Mouse (Mus musculus) heart, embryonic 15.5 days (tissue): ENCODE measurements around the gene Grm8. TPM values are rescaled to one million over a fixed set of nuclear protein-coding genes. Genes with fewer than 3 reads are reported as not detected.

Source experiments
- ATAC-seq: fragments of 200-750 bp; cut with Nextera tagmentation; replicated peaks from 2 replicates; pipeline ENCODE4 v1.8.0; 2017; ENCODE audit warnings: low read depth, moderate TSS enrichment; ENCODE audit not compliant: insufficient number of reproducible peaks, insufficient read depth, low FRiP score
- H3K27ac ChIP-seq: fragments of 300-500 bp; sonication (generic); 2 replicates; pipeline ENCODE4 v1.5.1; 2015; ENCODE audit warnings: mild to moderate bottlenecking, inconsistent platforms
- H3K27me3 ChIP-seq: fragments of 300-500 bp; sonication (generic); 2 replicates; pipeline ENCODE4 v1.6.1; 2015; ENCODE audit warnings: inconsistent platforms
- H3K36me3 ChIP-seq: fragments of 300-500 bp; sonication (generic); 2 replicates; pipeline ENCODE4 v1.6.1; 2015; ENCODE audit warnings: mild to moderate bottlenecking, inconsistent platforms
- H3K4me1 ChIP-seq: fragments of 300-500 bp; sonication (generic); replicated peaks from 2 replicates; pipeline ENCODE4 v1.6.1; 2015; ENCODE audit warnings: inconsistent platforms
- H3K4me2 ChIP-seq: fragments of 300-500 bp; sonication (generic); 2 replicates; pipeline ENCODE4 v1.6.1; 2015; ENCODE audit warnings: inconsistent platforms, mild to moderate bottlenecking, moderate library complexity
- H3K4me3 ChIP-seq: fragments of 300-500 bp; sonication (generic); 2 replicates; pipeline ENCODE4 v1.5.1; 2015; ENCODE audit warnings: mild to moderate bottlenecking, inconsistent platforms
- H3K9ac ChIP-seq: fragments of 300-500 bp; sonication (generic); 2 replicates; pipeline ENCODE4 v1.6.1; 2015; ENCODE audit warnings: mild to moderate bottlenecking, inconsistent platforms
- H3K9me3 ChIP-seq: fragments of 300-500 bp; sonication (generic); replicated peaks from 2 replicates; pipeline ENCODE4 v1.6.1; 2016; ENCODE audit warnings: inconsistent platforms
- WGBS: fragments of 180-500 bp; shearing (Covaris S2); methylation state at CpG from one replicate; pipeline ENCODE4 v1.1.7; 2015; ENCODE audit warnings: mixed read lengths; 5-methylcytosine and 5-hydroxymethylcytosine counted together
- polyA plus RNA-seq: library from polyadenylated mRNA; unstranded; fragments of >200 nt; fragmentation: Nextera tagmentation; extraction: Ambion mirVana; gene quantifications from 2 replicates; pipeline ENCODE4 v1.2.1, GENCODE M21; 2015

The Grm8 gene
- polyA plus RNA-seq, 1 experiment from 2014 or later = 0.08 TPM

DNA sequence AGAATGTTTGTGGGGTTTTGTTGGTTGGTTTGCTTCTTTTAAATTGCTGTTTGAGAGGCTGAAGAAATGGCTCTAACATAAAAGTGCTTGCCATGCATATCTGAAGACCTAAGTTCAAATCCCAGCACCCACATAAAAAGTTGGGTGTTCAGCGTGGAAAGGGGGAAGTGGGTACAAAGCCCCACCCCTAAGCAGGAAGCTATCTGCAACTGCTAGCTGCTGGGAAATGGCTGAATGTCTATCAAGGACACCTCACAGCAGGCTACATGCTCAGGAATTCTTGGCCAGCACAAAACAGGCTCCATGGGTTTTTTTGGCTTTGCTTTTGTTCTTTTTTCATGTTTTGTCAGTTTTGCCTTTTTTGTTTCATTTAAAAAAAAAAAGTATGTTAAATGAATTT is 20.1 kb downstream of the Grm8 start:
- H3K9me3 ChIP-seq = no peaks in the 10 kb centered on the region
- H3K27me3 ChIP-seq = no peaks in the 10 kb centered on the region
- no peak overlapping the region for H3K4me3 ChIP-seq
- ATAC-seq = no peak
- no peaks in the 10 kb centered on the region for H3K36me3 ChIP-seq
- H3K4me1 ChIP-seq = no peaks in the 10 kb centered on the region
- H3K27ac ChIP-seq = no peak overlapping the region
- 67% methylated on average over 1 of the region's 1 CpGs for WGBS
- no peak overlapping the region for H3K4me2 ChIP-seq
- H3K9ac ChIP-seq = no peak overlapping the region

DNA sequence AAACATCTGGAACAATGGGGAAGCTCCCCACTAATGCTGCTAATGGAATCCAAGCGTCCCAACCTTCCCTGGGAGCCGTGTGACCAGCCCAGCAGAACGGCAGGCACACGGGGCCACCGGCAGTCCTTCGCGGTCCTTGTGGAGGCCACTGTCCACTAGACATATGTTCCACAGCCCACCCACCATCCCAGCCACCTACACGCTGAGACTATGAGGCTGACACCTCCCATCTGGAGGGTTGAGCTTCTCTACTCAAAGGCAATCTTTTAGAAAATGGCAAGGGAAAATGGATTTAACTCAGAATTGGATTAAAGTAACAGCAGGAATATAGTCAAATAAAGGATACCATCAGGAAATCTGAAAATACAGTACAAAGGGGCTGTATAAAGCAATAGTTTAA is 23.4 kb downstream of the Grm8 start:
- 79% methylated on average over 8 of the region's 8 CpGs for WGBS
- no peak overlapping the region for H3K27ac ChIP-seq
- no peak overlapping the region for H3K4me3 ChIP-seq
- no peaks in the 10 kb centered on the region for H3K36me3 ChIP-seq
- H3K4me1 ChIP-seq = no peaks in the 10 kb centered on the region
- no peaks in the 10 kb centered on the region for H3K9me3 ChIP-seq
- H3K4me2 ChIP-seq = no peak overlapping the region
- H3K27me3 ChIP-seq = no peaks in the 10 kb centered on the region
- H3K9ac ChIP-seq = no peak overlapping the region
- ATAC-seq = no peak

DNA sequence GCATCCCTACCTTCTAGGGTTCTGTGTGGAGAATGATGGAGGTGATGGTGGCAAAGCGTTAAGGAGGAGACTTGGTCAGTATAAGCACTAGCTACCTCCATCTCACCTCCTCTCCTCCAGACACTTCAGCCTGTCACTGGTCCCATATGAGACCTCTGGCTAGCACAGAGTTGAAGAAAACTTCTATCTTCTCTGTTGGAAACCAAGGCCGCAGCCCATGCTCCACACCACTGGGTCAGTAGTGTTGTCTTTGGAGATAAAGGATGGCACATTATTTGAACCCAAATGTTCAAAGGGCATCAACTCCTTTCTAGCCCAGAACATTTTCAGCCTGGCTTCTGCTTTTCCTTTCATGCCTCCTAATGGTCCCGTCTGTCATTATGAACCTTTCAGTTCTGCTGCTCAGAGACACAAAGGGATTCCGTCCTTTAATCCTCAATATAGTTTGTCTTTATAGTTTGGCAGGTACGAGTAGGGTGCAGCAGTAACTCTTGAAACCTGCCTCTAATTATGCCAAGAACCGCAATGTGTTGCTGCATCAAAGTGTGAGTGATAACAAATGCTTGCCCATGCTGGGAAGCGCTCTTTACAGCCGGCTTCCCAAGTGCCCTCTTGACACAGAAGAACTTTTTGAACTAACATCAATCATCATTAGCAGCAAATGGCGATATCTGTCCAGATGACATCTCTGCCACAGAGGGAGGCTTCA is 32.2 kb downstream of the Grm8 start:
- no peak overlapping the region for H3K9ac ChIP-seq
- no peaks in the 10 kb centered on the region for H3K4me1 ChIP-seq
- no peaks in the 10 kb centered on the region for H3K9me3 ChIP-seq
- WGBS = 30% methylated on average over 9 of the region's 9 CpGs
- H3K4me2 ChIP-seq = no peak overlapping the region
- H3K36me3 ChIP-seq = no peaks in the 10 kb centered on the region
- H3K4me3 ChIP-seq = no peak overlapping the region
- H3K27me3 ChIP-seq = no peaks in the 10 kb centered on the region
- H3K27ac ChIP-seq = no peak overlapping the region
- no peak for ATAC-seq

DNA sequence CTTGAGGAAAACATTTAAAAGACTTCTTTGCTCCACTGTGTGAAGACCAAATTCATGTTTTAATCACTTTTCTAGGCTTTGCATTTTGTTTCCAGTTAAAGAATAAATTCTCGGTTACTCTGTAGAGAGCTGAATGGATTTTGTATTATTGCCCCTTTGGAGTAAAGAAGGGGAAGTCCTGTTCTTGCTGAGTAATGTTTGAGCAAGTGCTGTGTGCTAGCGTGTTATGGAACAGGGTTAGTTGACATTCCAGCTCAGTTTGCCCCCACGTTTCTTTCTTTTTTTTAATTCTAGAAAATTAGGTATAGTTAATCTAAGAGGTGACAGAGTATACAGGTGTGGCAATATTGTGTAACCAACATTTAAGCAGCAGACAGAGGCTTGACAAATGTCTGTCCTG is 35.0 kb downstream of the Grm8 start:
- Histone ChIP-seq H3K4me2 (no peak overlapping the region), H3K4me1 (no peaks in the 10 kb centered on the region), H3K9me3 (no peaks in the 10 kb centered on the region), H3K9ac (no peak overlapping the region), H3K36me3 (no peaks in the 10 kb centered on the region), H3K4me3 (no peak overlapping the region), H3K27me3 (no peaks in the 10 kb centered on the region), H3K27ac (no peak overlapping the region)
- WGBS = 76% methylated on average over 3 of the region's 3 CpGs
- no peak for ATAC-seq

DNA sequence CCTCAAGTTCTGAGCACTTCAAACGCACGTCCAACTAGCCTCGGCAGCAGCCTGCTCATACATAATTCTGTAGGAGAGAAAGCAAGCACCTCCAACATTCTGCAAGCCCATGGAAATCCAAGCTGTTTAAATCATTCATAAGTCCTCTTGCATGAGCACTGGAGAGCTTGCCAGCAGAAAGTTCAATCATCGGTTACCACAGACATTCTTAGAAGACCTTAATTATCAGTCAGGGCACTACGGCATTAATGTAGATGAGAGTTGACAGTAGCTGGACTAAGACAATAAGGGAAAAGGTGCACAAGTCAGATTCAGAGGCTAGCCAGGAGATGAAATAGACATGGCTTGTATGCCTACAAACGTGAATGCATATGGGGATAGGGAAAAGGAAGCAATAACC is 42.5 kb downstream of the Grm8 start:
- Histone ChIP-seq H3K4me2 (no peak overlapping the region), H3K27ac (no peak overlapping the region), H3K36me3 (no peaks in the 10 kb centered on the region), H3K4me3 (no peak overlapping the region), H3K9ac (no peak overlapping the region), H3K4me1 (no peaks in the 10 kb centered on the region), H3K27me3 (no peaks in the 10 kb centered on the region), H3K9me3 (no peaks in the 10 kb centered on the region)
- ATAC-seq = no peak
- 76% methylated on average over 6 of the region's 6 CpGs for WGBS

DNA sequence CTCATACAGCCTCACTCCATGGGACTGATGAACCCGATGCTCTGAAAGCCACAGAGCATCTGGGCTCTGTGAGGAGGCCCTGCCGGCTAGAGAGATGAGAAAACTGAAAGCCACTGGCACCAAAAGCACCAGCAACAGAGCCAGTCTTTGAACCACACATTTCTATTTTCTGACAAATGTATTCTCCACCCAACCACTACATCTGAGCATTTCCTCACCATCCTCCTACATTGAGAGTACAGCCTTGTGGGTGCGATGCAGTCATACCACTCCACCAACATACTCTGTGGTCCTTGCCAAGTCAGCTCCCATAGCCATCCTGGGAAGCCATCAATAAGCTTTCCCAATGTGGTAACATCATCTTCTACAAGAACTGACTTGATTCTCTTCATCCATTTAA is 43.1 kb downstream of the Grm8 start:
- H3K9ac ChIP-seq = no peak overlapping the region
- ATAC-seq = no peak
- H3K27me3 ChIP-seq = no peaks in the 10 kb centered on the region
- no peaks in the 10 kb centered on the region for H3K36me3 ChIP-seq
- H3K4me1 ChIP-seq = no peaks in the 10 kb centered on the region
- no peak overlapping the region for H3K4me2 ChIP-seq
- H3K4me3 ChIP-seq = no peak overlapping the region
- no peak overlapping the region for H3K27ac ChIP-seq
- WGBS = 79% methylated on average over 3 of the region's 3 CpGs
- H3K9me3 ChIP-seq = no peaks in the 10 kb centered on the region

DNA sequence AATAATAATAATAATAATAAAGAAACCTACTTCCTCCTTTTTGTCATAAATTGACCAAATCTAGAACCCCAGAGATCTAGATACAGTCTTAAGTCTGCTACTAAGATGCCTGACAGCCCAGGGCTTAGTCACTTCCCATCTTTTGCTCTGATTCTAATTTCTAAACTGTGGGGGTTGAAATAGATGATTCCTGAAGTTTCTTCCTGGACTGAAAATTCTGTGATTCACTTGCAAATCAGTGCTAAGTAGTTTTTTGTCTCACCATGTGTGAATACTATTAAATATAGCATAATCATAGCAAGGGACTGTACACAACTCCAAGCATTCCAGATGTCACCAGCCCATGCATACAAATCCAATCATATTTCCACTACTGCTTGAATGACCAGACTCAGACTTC is 44.0 kb downstream of the Grm8 start:
- Histone ChIP-seq H3K9ac (no peak overlapping the region), H3K27ac (no peak overlapping the region), H3K9me3 (no peaks in the 10 kb centered on the region), H3K4me3 (no peak overlapping the region), H3K4me1 (no peaks in the 10 kb centered on the region), H3K27me3 (no peaks in the 10 kb centered on the region), H3K4me2 (no peak overlapping the region), H3K36me3 (no peaks in the 10 kb centered on the region)
- ATAC-seq = no peak

DNA sequence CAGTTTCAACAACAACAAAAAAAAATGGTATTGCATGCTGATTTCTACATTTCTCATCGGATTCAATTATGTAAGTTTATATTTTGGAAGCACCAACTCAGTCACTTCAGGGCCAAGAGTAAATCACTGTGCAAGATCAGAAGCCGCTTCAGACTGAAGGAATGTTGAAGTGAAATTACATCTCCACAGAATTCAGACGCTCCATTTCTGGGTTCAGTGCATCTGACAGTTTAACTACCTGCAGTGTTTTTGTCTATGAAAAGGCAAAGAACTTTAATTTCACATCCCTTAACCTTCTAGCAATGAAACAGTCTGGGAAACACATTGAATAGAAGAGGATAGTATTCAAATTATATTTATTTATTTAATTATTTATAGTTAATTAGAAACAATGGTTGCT is 59.4 kb downstream of the Grm8 start:
- no peaks in the 10 kb centered on the region for H3K4me1 ChIP-seq
- no peak overlapping the region for H3K27ac ChIP-seq
- no peaks in the 10 kb centered on the region for H3K9me3 ChIP-seq
- no peak overlapping the region for H3K4me2 ChIP-seq
- no peaks in the 10 kb centered on the region for H3K36me3 ChIP-seq
- no peaks in the 10 kb centered on the region for H3K27me3 ChIP-seq
- H3K9ac ChIP-seq = no peak overlapping the region
- H3K4me3 ChIP-seq = no peak overlapping the region
- no peak for ATAC-seq
- 69% methylated on average over 3 of the region's 3 CpGs for WGBS

DNA sequence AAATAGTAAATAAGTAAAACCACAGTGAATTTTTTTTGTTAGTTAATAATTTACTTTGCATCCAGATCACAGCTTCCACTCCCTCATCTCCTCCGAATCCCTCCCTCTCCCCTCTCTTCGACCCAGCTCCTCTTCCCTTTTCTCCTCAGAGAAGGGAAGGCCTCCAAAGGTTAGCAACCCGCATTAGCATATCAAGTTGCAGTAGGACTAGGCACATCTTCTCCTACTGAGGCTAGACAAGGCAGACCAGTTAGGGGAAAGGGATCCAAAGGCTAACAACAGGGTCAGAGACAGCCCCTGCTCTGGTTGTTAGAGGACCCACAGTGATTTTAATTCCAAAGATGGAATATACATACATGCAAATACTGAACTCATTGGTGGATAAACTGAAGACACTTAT is 60.5 kb downstream of the Grm8 start:
- no peak for ATAC-seq
- no peaks in the 10 kb centered on the region for H3K4me1 ChIP-seq
- no peaks in the 10 kb centered on the region for H3K36me3 ChIP-seq
- WGBS = 54% methylated on average over 3 of the region's 3 CpGs
- H3K27me3 ChIP-seq = no peaks in the 10 kb centered on the region
- no peak overlapping the region for H3K4me3 ChIP-seq
- H3K9me3 ChIP-seq = no peaks in the 10 kb centered on the region
- H3K9ac ChIP-seq = no peak overlapping the region
- H3K4me2 ChIP-seq = no peak overlapping the region
- H3K27ac ChIP-seq = no peak overlapping the region

DNA sequence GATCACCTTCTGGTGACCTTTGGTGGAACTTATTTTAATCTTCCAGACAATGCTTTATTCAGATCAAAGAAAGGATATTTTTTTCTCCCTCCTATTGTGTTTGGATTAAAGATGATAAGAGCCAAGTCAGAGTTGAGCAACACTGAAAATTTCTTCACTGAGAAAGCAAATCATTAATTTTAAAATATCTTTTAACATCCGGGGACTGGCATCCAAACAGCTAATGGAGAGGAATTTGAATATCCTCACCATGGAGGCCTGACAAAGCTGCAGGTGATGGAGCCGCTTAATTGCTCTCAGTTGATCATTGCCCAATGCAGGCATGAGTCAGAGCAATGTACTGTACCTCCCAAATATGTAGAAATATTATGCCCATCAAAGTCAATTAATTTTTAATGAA is 83.0 kb downstream of the Grm8 start:
- Histone ChIP-seq H3K27me3 (no peaks in the 10 kb centered on the region), H3K36me3 (no peaks in the 10 kb centered on the region), H3K4me2 (no peak overlapping the region), H3K4me3 (no peak overlapping the region), H3K27ac (no peak overlapping the region), H3K4me1 (no peaks in the 10 kb centered on the region), H3K9me3 (no peaks in the 10 kb centered on the region), H3K9ac (no peak overlapping the region)
- 81% methylated on average over 2 of the region's 2 CpGs for WGBS
- ATAC-seq = no peak

DNA sequence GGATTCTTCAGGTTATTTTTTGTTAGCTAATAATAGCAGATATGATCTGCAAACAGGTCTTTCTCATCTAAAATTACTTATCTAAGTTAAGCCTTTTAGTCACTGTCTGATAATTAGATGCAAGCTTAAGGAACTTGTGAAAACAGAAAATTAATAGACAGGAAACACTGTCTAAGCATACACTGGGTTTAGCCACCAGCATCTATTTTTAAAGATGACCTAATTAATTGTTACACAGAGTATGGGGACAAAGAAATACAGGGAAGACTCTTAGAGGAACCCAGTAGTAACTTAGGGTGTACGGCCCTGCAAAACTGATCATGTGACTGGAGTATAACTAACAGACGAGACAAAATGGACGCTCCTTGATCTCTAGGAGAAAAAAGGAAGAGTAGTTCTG is 92.6 kb downstream of the Grm8 start:
- H3K27me3 ChIP-seq = no peaks in the 10 kb centered on the region
- no peak overlapping the region for H3K9ac ChIP-seq
- H3K4me3 ChIP-seq = no peak overlapping the region
- no peak for ATAC-seq
- no peaks in the 10 kb centered on the region for H3K4me1 ChIP-seq
- no peaks in the 10 kb centered on the region for H3K36me3 ChIP-seq
- H3K27ac ChIP-seq = no peak overlapping the region
- no peaks in the 10 kb centered on the region for H3K9me3 ChIP-seq
- 74% methylated on average over 3 of the region's 3 CpGs for WGBS
- no peak overlapping the region for H3K4me2 ChIP-seq

DNA sequence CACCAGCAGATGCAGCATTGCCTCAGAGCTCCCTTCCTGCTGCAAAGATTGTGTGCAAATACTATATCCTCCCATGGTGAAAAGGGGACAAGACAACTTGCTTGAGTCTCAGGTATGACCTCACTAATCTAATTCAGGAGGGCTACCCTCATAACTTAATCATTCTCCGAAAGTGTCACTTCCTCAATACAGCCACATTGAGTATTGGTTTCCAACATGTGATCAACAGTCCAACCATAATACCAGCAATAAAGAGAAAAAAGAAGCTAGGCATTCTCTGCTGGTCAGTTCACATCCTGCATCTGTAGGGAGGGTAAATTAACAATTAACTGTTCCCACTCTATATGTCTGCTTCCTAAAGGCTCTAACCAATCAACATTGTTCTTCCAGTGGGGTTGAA is 94.2 kb downstream of the Grm8 start:
- 81% methylated on average over 1 of the region's 1 CpGs for WGBS
- Histone ChIP-seq H3K4me2 (no peak overlapping the region), H3K9ac (no peak overlapping the region), H3K27ac (no peak overlapping the region), H3K27me3 (no peaks in the 10 kb centered on the region), H3K4me3 (no peak overlapping the region), H3K4me1 (no peaks in the 10 kb centered on the region), H3K9me3 (no peaks in the 10 kb centered on the region), H3K36me3 (no peaks in the 10 kb centered on the region)
- no peak for ATAC-seq
